Mouse (Mus musculus): Measurements from ENCODE around the gene Usp3. TPM values are rescaled to one million over a fixed set of nuclear protein-coding genes. Genes with fewer than 3 reads are reported as not detected.

Usp3 gene
- polyA plus RNA-seq, 1 experiment from 2014 or later: 32.8 TPM

GRCm38 (mm10) chr9:66571986-66572700 lies 20.8 kb downstream of the Usp3 start:
- H3K4me1 ChIP-seq (replicated peaks; ENCODE audit: control insufficient read depth, insufficient read depth, low read length): peaks cover 31% of the 10 kb centered on the region
- no peaks in the 10 kb centered on the region for H3K9me3 ChIP-seq (ENCODE audit: control insufficient read depth, low read length)
- H3K9ac ChIP-seq (ENCODE audit: low read depth, low read length): no peak overlapping the region
- no peak overlapping the region for H3K4me3 ChIP-seq (ENCODE audit: low read depth, low read length)
- H3K27me3 ChIP-seq (replicated peaks; ENCODE audit: control insufficient read depth, insufficient read depth, low read length): no peaks in the 10 kb centered on the region
- no peak overlapping the region for H3K4me2 ChIP-seq
- no peak for ATAC-seq (replicated peaks; ENCODE audit: low FRiP score)
- no peak overlapping the region for H3K27ac ChIP-seq (ENCODE audit: low read depth, low read length)
- WGBS: 63% methylated on average over 4 of the region's 4 CpGs
- DNase-seq (ENCODE audit: low spot score): no peak
- no peaks in the 10 kb centered on the region for H3K36me3 ChIP-seq (ENCODE audit: control insufficient read depth, insufficient read depth, low read length)

GRCm38 (mm10) chr9:66562215-66562614 lies 30.7 kb downstream of the Usp3 start:
- H3K4me2 ChIP-seq: no peak overlapping the region
- 65% methylated on average over 1 of the region's 1 CpGs for WGBS
- no peak overlapping the region for H3K9ac ChIP-seq (ENCODE audit: low read depth, low read length)
- H3K4me1 ChIP-seq (replicated peaks; ENCODE audit: control insufficient read depth, insufficient read depth, low read length): peaks cover 8% of the 10 kb centered on the region
- no peak overlapping the region for H3K27ac ChIP-seq (ENCODE audit: low read depth, low read length)
- H3K27me3 ChIP-seq (replicated peaks; ENCODE audit: control insufficient read depth, insufficient read depth, low read length): no peaks in the 10 kb centered on the region
- H3K9me3 ChIP-seq (ENCODE audit: control insufficient read depth, low read length): no peaks in the 10 kb centered on the region
- DNase-seq (ENCODE audit: low spot score): no peak
- no peak overlapping the region for H3K4me3 ChIP-seq (ENCODE audit: low read depth, low read length)
- no peak for ATAC-seq (replicated peaks; ENCODE audit: low FRiP score)
- no peaks in the 10 kb centered on the region; the same call in 1 of the 2 replicates for H3K36me3 ChIP-seq (ENCODE audit: control insufficient read depth, insufficient read depth, low read length)

DNA sequence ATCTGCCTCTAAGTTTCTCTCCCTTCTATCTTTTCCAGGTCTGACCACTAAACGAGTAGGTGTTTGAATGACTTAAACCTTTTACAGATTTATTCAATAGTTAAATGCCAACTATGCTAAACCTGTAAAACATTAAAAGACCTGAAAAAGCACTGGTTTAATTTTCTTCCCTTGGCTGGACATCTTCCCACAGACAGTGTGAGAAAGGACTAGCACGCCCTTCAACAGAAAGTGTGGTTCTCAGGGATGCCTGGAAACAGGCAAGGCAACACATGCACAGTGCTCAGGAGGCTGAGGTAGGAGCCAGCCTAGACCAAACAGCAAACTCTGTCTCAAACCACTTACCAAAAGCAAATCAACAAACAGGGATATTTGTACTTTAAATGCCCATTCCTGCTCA lies 31.4 kb downstream of the Usp3 start:
- no peaks in the 10 kb centered on the region for H3K27me3 ChIP-seq (replicated peaks; ENCODE audit: control insufficient read depth, insufficient read depth, low read length)
- H3K4me1 ChIP-seq (replicated peaks; ENCODE audit: control insufficient read depth, insufficient read depth, low read length): peaks cover 8% of the 10 kb centered on the region
- ATAC-seq (replicated peaks; ENCODE audit: low FRiP score): no peak
- no peaks in the 10 kb centered on the region for H3K9me3 ChIP-seq (ENCODE audit: control insufficient read depth, low read length)
- no peak overlapping the region for H3K27ac ChIP-seq (ENCODE audit: low read depth, low read length)
- no peak for DNase-seq (ENCODE audit: low spot score)
- 86% methylated on average over 2 of the region's 2 CpGs for WGBS
- H3K9ac ChIP-seq (ENCODE audit: low read depth, low read length): no peak overlapping the region
- H3K4me2 ChIP-seq: no peak overlapping the region
- no peak overlapping the region for H3K4me3 ChIP-seq (ENCODE audit: low read depth, low read length)
- no peaks in the 10 kb centered on the region; the same call in 1 of the 2 replicates for H3K36me3 ChIP-seq (ENCODE audit: control insufficient read depth, insufficient read depth, low read length)

GRCm38 (mm10) chr9:66560728-66561127 lies 32.2 kb downstream of the Usp3 start:
- ATAC-seq (replicated peaks; ENCODE audit: low FRiP score) (no peak), DNase-seq (ENCODE audit: low spot score) (no peak)
- Histone ChIP-seq H3K27ac (ENCODE audit: low read depth, low read length) (no peak overlapping the region), H3K9ac (ENCODE audit: low read depth, low read length) (no peak overlapping the region), H3K27me3 (replicated peaks; ENCODE audit: control insufficient read depth, insufficient read depth, low read length) (no peaks in the 10 kb centered on the region), H3K4me2 (no peak overlapping the region), H3K36me3 (ENCODE audit: control insufficient read depth, insufficient read depth, low read length) (no peaks in the 10 kb centered on the region; the same call in 1 of the 2 replicates), H3K4me3 (ENCODE audit: low read depth, low read length) (no peak overlapping the region), H3K4me1 (replicated peaks; ENCODE audit: control insufficient read depth, insufficient read depth, low read length) (peaks cover 8% of the 10 kb centered on the region), H3K9me3 (ENCODE audit: control insufficient read depth, low read length) (no peaks in the 10 kb centered on the region)
- 65% methylated on average over 1 of the region's 1 CpGs for WGBS

DNA sequence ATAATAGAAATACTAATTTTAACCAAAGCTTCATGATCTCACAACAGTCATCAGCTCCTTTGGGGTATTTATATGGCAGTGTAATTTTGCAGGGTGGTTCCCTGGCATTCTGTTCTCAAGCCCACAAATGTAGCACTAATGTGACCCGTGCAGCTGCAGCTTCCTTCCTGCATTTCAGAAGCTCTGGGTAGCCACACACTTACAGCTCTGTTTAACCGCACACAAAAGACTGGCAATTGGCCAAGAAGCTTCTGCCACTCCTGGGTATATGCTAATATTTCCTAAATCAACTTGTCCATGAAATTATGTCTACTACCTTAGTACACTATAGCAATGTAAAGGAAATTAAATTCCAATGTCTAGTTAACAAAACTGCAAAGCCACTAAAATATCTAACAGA lies 32.6 kb downstream of the Usp3 start:
- Histone ChIP-seq H3K4me1 (replicated peaks; ENCODE audit: control insufficient read depth, insufficient read depth, low read length) (peaks cover 8% of the 10 kb centered on the region), H3K4me2 (no peak overlapping the region), H3K9ac (ENCODE audit: low read depth, low read length) (no peak overlapping the region), H3K27ac (ENCODE audit: low read depth, low read length) (no peak overlapping the region), H3K4me3 (ENCODE audit: low read depth, low read length) (no peak overlapping the region), H3K36me3 (ENCODE audit: control insufficient read depth, insufficient read depth, low read length) (no peaks in the 10 kb centered on the region; the same call in 1 of the 2 replicates), H3K9me3 (ENCODE audit: control insufficient read depth, low read length) (no peaks in the 10 kb centered on the region), H3K27me3 (replicated peaks; ENCODE audit: control insufficient read depth, insufficient read depth, low read length) (no peaks in the 10 kb centered on the region)
- ATAC-seq (replicated peaks; ENCODE audit: low FRiP score) (no peak), DNase-seq (ENCODE audit: low spot score) (no peak)
- 38% methylated on average over 2 of the region's 2 CpGs for WGBS

DNA sequence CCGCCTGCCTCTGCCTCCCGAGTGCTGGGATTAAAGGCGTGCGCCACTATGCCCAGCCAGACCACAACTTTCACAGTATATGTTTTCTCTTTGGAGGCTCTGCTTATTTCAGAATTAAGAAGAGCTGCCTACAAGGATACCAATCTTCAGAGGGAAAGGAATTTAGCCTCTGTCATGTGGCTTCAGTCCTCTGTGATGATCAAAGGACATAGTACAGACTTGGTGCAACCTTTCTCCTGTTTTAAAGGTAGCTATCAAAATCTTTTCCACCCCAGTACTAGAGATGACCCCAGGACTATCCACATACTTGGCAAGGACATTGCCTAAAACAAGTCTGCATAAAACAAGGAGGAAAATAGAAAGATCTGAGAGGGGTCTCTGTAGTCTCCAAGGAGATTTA lies 34.0 kb downstream of the Usp3 start:
- H3K9me3 ChIP-seq (ENCODE audit: control insufficient read depth, low read length): no peaks in the 10 kb centered on the region
- no peak overlapping the region for H3K9ac ChIP-seq (ENCODE audit: low read depth, low read length)
- H3K27ac ChIP-seq (ENCODE audit: low read depth, low read length): no peak overlapping the region
- H3K27me3 ChIP-seq (replicated peaks; ENCODE audit: control insufficient read depth, insufficient read depth, low read length): no peaks in the 10 kb centered on the region
- no peak overlapping the region for H3K4me3 ChIP-seq (ENCODE audit: low read depth, low read length)
- no peaks in the 10 kb centered on the region; the same call in 1 of the 2 replicates for H3K36me3 ChIP-seq (ENCODE audit: control insufficient read depth, insufficient read depth, low read length)
- ATAC-seq (replicated peaks; ENCODE audit: low FRiP score) (no peak), DNase-seq (ENCODE audit: low spot score) (no peak)
- H3K4me1 ChIP-seq (replicated peaks; ENCODE audit: control insufficient read depth, insufficient read depth, low read length): peaks cover 8% of the 10 kb centered on the region
- no peak overlapping the region for H3K4me2 ChIP-seq
- WGBS: 95% methylated on average over 3 of the region's 4 CpGs

- WGBS: 82% methylated on average over 4 of the region's 4 CpGs
- ATAC-seq (replicated peaks; ENCODE audit: low FRiP score): no peak
- H3K9ac ChIP-seq (ENCODE audit: low read depth, low read length): no peak overlapping the region
- H3K4me3 ChIP-seq (ENCODE audit: low read depth, low read length): no peak overlapping the region
- no peaks in the 10 kb centered on the region for H3K9me3 ChIP-seq (ENCODE audit: control insufficient read depth, low read length)
- H3K4me2 ChIP-seq: no peak overlapping the region
- H3K4me1 ChIP-seq (replicated peaks; ENCODE audit: control insufficient read depth, insufficient read depth, low read length): no peaks in the 10 kb centered on the region
- DNase-seq (ENCODE audit: low spot score): no peak
- H3K27me3 ChIP-seq (replicated peaks; ENCODE audit: control insufficient read depth, insufficient read depth, low read length): no peaks in the 10 kb centered on the region
- peaks cover 16% of the 10 kb centered on the region; the same call in 1 of the 2 replicates for H3K36me3 ChIP-seq (ENCODE audit: control insufficient read depth, insufficient read depth, low read length)
- no peak overlapping the region for H3K27ac ChIP-seq (ENCODE audit: low read depth, low read length)
These were observed 50.2 kb downstream of the Usp3 start for GRCm38 (mm10) chr9:66542785-66543184.

DNA sequence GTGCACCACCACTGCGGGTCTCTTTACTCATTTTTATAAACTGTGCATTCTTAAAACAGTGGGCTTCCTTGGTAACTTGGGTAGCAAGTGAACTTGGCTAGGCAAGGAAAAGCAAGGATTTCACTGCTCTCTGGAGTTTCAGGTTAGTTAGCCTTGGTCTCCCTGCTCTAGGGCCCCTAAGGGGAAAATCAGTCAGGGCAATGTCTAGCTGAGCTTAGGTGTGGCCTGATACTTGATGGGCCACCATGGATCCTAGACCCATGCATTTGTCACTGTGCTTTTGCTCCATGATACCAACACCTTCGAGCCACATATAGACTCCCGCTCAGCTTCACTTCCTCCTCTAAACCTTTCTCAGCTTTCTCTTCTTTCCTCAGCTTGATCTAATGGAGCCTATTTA lies 71.3 kb downstream of the Usp3 start:
- WGBS: 95% methylated on average over 3 of the region's 3 CpGs
- no peaks in the 10 kb centered on the region for H3K27me3 ChIP-seq (replicated peaks; ENCODE audit: control insufficient read depth, insufficient read depth, low read length)
- H3K4me2 ChIP-seq: no peak overlapping the region

DNA sequence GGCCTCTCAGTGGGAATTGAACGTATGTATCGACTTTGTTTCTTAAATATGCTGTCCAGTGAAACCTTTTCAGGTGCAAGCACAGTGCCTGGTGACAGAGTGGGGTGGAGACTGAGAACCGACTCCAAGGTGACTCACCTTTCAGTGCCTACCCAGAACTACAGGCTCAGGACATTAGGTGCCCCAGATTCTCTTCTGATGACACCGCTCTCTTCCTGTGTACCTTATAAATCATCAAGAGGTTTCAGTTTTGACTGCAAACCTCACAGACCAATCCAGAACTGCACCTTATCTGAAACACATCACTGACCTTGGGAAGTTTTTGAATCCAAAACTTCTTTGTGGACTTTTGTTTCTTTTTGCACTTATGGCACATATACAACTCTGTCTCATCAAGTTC lies 72.6 kb downstream of the Usp3 start:
- Histone ChIP-seq H3K9me3 (ENCODE audit: control insufficient read depth, low read length) (no peaks in the 10 kb centered on the region), H3K9ac (ENCODE audit: low read depth, low read length) (no peak overlapping the region), H3K27ac (ENCODE audit: low read depth, low read length) (no peak overlapping the region), H3K4me2 (no peak overlapping the region), H3K27me3 (replicated peaks; ENCODE audit: control insufficient read depth, insufficient read depth, low read length) (no peaks in the 10 kb centered on the region), H3K4me1 (replicated peaks; ENCODE audit: control insufficient read depth, insufficient read depth, low read length) (no peaks in the 10 kb centered on the region), H3K36me3 (ENCODE audit: control insufficient read depth, insufficient read depth, low read length) (peaks cover 28% of the 10 kb centered on the region), H3K4me3 (ENCODE audit: low read depth, low read length) (no peak overlapping the region)
- ATAC-seq (replicated peaks; ENCODE audit: low FRiP score) (no peak), DNase-seq (ENCODE audit: low spot score) (no peak)
- 92% methylated on average over 4 of the region's 4 CpGs for WGBS

More for the DNA sequence above, 71.3 kb downstream of the Usp3 start:
- no peak overlapping the region for H3K9ac ChIP-seq (ENCODE audit: low read depth, low read length)
- no peaks in the 10 kb centered on the region for H3K4me1 ChIP-seq (replicated peaks; ENCODE audit: control insufficient read depth, insufficient read depth, low read length)
- no peak overlapping the region for H3K27ac ChIP-seq (ENCODE audit: low read depth, low read length)
- H3K9me3 ChIP-seq (ENCODE audit: control insufficient read depth, low read length): no peaks in the 10 kb centered on the region
- DNase-seq (ENCODE audit: low spot score): no peak
- no peak overlapping the region for H3K4me3 ChIP-seq (ENCODE audit: low read depth, low read length)
- ATAC-seq (replicated peaks; ENCODE audit: low FRiP score): no peak
- H3K36me3 ChIP-seq (ENCODE audit: control insufficient read depth, insufficient read depth, low read length): peaks cover 20% of the 10 kb centered on the region

Data from liver, embryonic 11.5 days (tissue).